Mouse (Mus musculus) heart, embryonic 10.5 days (tissue): ENCODE data around the gene 1700088E04Rik. TPM values are rescaled to one million over a fixed set of nuclear protein-coding genes. Genes with fewer than 3 reads are reported as not detected.

Source experiments
- DNase-seq: peaks from one replicate; pipeline ENCODE4 v3.0.0-alpha.2; 2017; ENCODE audit warnings: low spot score
- H3K27ac ChIP-seq: fragments of 300-500 bp; sonication (generic); 2 replicates; pipeline ENCODE4 v1.5.1; 2016; ENCODE audit warnings: mild to moderate bottlenecking
- H3K27me3 ChIP-seq: fragments of 300-500 bp; sonication (generic); 2 replicates; pipeline ENCODE4 v1.6.1; 2016; ENCODE audit warnings: mild to moderate bottlenecking; ENCODE audit not compliant: poor library complexity, insufficient read depth, severe bottlenecking
- H3K36me3 ChIP-seq: fragments of 300-500 bp; sonication (generic); 2 replicates; pipeline ENCODE4 v1.6.1; 2016; ENCODE audit warnings: mild to moderate bottlenecking, moderate library complexity
- H3K4me1 ChIP-seq: fragments of 300-500 bp; sonication (generic); 2 replicates; pipeline ENCODE4 v1.6.1; 2016; ENCODE audit warnings: mild to moderate bottlenecking
- H3K4me3 ChIP-seq: fragments of 300-500 bp; sonication (generic); 2 replicates; pipeline ENCODE4 v1.5.1; 2016; ENCODE audit warnings: mild to moderate bottlenecking, moderate library complexity
- H3K9me3 ChIP-seq: fragments of 300-500 bp; sonication (generic); 2 replicates; pipeline ENCODE4 v1.6.1; 2016; ENCODE audit warnings: mild to moderate bottlenecking, moderate library complexity
- WGBS: fragments of 180-500 bp; shearing (Covaris S2); methylation state at CpG from one replicate; pipeline ENCODE4 v1.1.7; 2016; 5-methylcytosine and 5-hydroxymethylcytosine counted together
- polyA plus RNA-seq: library from polyadenylated mRNA; unstranded; fragments of >200 nt; fragmentation: Nextera tagmentation; extraction: Ambion mirVana; gene quantifications from 2 replicates; pipeline ENCODE4 v1.2.1, GENCODE M21; 2016

1700088E04Rik gene
- polyA plus RNA-seq, 1 experiment from 2014 or later = 8.1 TPM

DNA sequence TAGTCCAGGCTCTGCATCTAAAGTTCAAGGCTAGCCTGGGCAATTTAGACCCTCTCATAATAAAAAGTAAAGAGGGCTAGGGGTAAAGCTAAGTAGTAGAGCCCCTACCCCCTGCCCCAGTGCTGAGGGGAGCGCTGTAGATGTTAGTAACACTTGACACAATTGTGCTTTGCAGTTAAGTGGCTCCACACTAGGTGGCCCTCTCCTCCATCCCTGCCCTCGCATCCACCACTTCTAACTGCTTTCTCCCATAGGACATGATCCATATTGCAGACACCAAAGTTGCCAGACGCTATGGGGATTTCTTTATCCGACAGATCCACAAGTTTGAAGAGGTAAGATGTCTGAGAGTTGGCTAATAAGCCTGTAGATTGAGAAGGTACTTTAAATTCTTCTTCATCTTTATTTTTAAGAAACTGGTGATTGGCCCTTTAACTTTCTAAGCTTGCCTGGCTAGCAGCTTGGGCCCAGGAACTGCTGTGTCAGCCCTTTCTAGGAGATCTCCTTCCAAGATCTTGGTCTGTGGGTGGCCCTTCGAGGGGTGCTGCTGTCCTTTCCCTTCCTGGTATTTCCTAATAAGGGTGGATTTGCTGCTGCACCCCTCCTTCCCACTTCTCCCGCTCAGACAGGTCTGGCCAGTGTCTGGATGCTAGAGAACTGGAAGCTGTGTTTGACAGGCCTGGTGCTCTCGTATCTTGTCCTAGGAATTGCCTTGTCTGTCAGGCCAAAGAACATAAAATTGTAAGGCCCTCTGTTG lies 47.8 kb downstream of the 1700088E04Rik start:
- WGBS = 58% methylated on average over 7 of the region's 7 CpGs
- Histone ChIP-seq H3K4me1 (peaks cover 29% of the 10 kb centered on the region), H3K27me3 (no peaks in the 10 kb centered on the region), H3K27ac (no peak overlapping the region), H3K36me3 (peaks cover 77% of the 10 kb centered on the region), H3K9me3 (no peaks in the 10 kb centered on the region), H3K4me3 (no peak overlapping the region)
- DNase-seq = no peak

DNA sequence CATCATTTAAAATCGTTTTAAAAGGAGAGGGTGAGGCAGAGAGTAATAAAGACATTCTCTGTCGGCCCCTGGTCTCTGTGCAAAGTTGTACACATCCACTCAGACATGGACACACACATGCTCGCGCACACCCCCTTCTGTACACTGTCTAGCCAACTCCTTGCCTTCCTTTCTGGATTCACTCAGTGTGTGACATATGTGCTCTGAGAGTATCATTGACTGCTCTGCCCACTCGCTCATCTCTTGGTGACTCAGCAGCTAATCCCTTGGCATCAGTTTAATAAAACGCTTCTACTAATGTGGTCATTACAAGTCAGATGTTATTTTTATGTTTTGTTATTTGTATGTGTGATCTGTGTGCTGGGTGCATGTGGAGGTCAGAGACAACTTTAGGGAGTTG lies 48.8 kb downstream of the 1700088E04Rik start:
- Histone ChIP-seq H3K27me3 (no peaks in the 10 kb centered on the region), H3K9me3 (no peaks in the 10 kb centered on the region), H3K27ac (no peak overlapping the region), H3K4me1 (peaks cover 20% of the 10 kb centered on the region), H3K36me3 (peaks cover 85% of the 10 kb centered on the region), H3K4me3 (no peak overlapping the region)
- DNase-seq = no peak
- 93% methylated on average over 6 of the region's 6 CpGs for WGBS

DNA sequence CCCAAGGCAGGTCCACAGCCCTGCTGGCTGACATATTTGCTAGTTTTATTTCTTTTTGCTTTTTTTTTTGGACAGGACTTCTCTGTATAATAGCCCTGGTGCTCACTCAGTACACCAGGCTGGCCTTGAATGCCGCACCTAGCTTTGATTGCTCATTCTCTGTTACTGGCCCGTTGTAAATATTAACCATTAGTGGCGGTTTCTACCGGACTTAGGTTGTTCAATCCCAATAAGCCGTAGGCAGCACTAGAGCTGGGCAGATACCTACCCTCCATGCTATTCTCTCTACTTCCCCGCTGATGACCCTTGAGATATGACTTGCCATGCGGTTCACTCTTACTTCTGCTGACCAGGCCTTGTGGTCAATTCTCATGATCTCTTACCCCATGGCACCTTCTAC lies 61.5 kb downstream of the 1700088E04Rik start:
- H3K4me3 ChIP-seq = no peak overlapping the region
- no peaks in the 10 kb centered on the region for H3K9me3 ChIP-seq
- peaks cover 10% of the 10 kb centered on the region for H3K4me1 ChIP-seq
- WGBS = 96% methylated on average over 7 of the region's 7 CpGs
- no peaks in the 10 kb centered on the region for H3K27me3 ChIP-seq
- peaks cover 82% of the 10 kb centered on the region for H3K36me3 ChIP-seq
- H3K27ac ChIP-seq = no peak overlapping the region
- no peak for DNase-seq

Other genes with a start within 250 kb of the 1700088E04Rik start
- 0.11 and 0.38 TPM in 2 replicates for gene Gm49510, start 241.6 kb downstream of the 1700088E04Rik start, polyA plus RNA-seq
- 33.8 and 44.4 TPM in 2 replicates for gene Sh3bp1, start 241.5 kb downstream of the 1700088E04Rik start, polyA plus RNA-seq
- 26.5 and 35.7 TPM in 2 replicates for gene Pdxp, start 227.3 kb downstream of the 1700088E04Rik start, polyA plus RNA-seq
- gene Lgals1, start 214.5 kb downstream of the 1700088E04Rik start, polyA plus RNA-seq = 427 and 466 TPM in 2 replicates
- 45.8 and 70.0 TPM in 2 replicates for gene Nol12, start 206.3 kb downstream of the 1700088E04Rik start, polyA plus RNA-seq
- 63.6 and 68.2 TPM in 2 replicates for gene Triobp, start 193.5 kb downstream of the 1700088E04Rik start, polyA plus RNA-seq
- 195 and 250 TPM in 2 replicates for gene H1f0, start 112.8 kb downstream of the 1700088E04Rik start, polyA plus RNA-seq
- gene Galr3, start 99.4 kb downstream of the 1700088E04Rik start, polyA plus RNA-seq = 0.26 TPM in 1 of 2 replicates, not detected in the other
- 34.8 and 48.7 TPM in 2 replicates for gene Ankrd54, start 78.4 kb downstream of the 1700088E04Rik start, polyA plus RNA-seq
- gene Eif3l, start 66.1 kb downstream of the 1700088E04Rik start, polyA plus RNA-seq = 201 and 226 TPM in 2 replicates
- gene Micall1, start 32.4 kb downstream of the 1700088E04Rik start, polyA plus RNA-seq = 13.1 and 14.5 TPM in 2 replicates
- 289 and 326 TPM in 2 replicates for gene Polr2f, start 244 bp downstream of the 1700088E04Rik start, polyA plus RNA-seq
- 0.34 and 1.6 TPM in 2 replicates for gene Sox10, start 24.0 kb upstream of the 1700088E04Rik start, polyA plus RNA-seq
- 41.0 and 41.3 TPM in 2 replicates for gene Pick1, start 87.9 kb upstream of the 1700088E04Rik start, polyA plus RNA-seq
- 0.16 and 0.39 TPM in 2 replicates for gene Gm49486, start 88.1 kb upstream of the 1700088E04Rik start, polyA plus RNA-seq
- gene Slc16a8, start 113.5 kb upstream of the 1700088E04Rik start, polyA plus RNA-seq = 0.15 and 0.26 TPM in 2 replicates
- 10.2 and 14.7 TPM in 2 replicates for gene Baiap2l2, start 144.3 kb upstream of the 1700088E04Rik start, polyA plus RNA-seq
- gene Pla2g6, start 187.1 kb upstream of the 1700088E04Rik start, polyA plus RNA-seq = 17.2 and 17.3 TPM in 2 replicates
- 1.6 and 2.0 TPM in 2 replicates for gene Maff, start 205.4 kb upstream of the 1700088E04Rik start, polyA plus RNA-seq